Mouse (Mus musculus) liver, adult 2 months (tissue): ENCODE measurements at regions not wholly inside any gene's neighbourhood (a gene's known extent, or its start where the extent isn't known, plus 50 kb on each side); places are given as distances from the start of the nearest gene placed in this dataset.
"Not testable (repeated sequence)": the region's sequence is repeated elsewhere in the genome, so short reads cannot be mapped to it uniquely, and the experiment has no call there.

Source experiments
- CTCF ChIP-seq: fragments of 200-500 bp; IDR thresholded peaks from 2 replicates; pipeline ENCODE4 v1.5.1; 2011; ENCODE audit warnings: low read depth, low read length, control low read depth
- POLR2A ChIP-seq: fragments of 200-500 bp; IDR thresholded peaks from 2 replicates; pipeline ENCODE4 v1.6.1; 2011; ENCODE audit warnings: low read length, control low read depth; ENCODE audit not compliant: insufficient read depth; ENCODE audit errors: extremely low read depth

DNA sequence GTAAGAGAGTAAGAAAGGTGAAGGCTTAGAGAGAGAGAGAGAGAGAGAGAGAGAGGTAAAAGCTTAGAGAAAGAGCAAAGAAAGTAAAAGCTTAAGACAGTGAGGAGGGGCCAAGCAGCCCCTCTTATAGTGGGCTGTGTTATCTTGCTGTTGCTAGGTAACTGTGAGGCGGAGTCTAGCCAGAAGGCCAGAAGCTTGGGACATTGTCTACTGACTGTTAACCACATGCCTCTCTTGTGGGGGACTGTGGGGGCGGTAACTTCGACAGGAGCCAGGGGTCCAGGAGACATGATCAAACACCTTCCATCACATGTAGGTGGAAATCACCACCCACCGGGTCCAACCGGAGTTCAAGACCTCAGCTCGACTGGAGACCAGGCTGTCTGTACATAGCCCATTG is 148.0 kb downstream of the Katnal1 start:
- TF ChIP-seq POLR2A, CTCF: not testable (repeated sequence)
